Mouse (Mus musculus) embryonic stem cell, embryonic (primary cell): ENCODE results near the gene Gtf2h3.

Source experiments
- CTCF ChIA-PET, 4 experiments: fragments of 300-600 bp in 2 of 4; fragments of 350-600 bp in 2 of 4; sonication (Branson Sonifier 250); formaldehyde crosslinking; loops; one replicate each; lab custom pipeline; 2022; ENCODE audit warnings: inconsistent platforms in 2 of 4; lab: Charles Lee
- POLR2A ChIA-PET, 4 experiments: fragments of 300-600 bp in 2 of 4; fragments of 350-600 bp in 2 of 4; sonication (Branson Sonifier 250); formaldehyde crosslinking; loops; one replicate each; lab custom pipeline; 2022; ENCODE audit warnings: antibody characterized with exemption in 4 of 4, inconsistent platforms in 1 of 4; lab: Charles Lee

Gene Gtf2h3

GRCm38 (mm10) chr5:124578633-124579317 is at the start of gene Gtf2h3, which contains the start of gene Eif2b1:
Gene Gtf2h3 (plus strand): TSS chr5:124579140.
Gene Eif2b1 (minus strand): TSS chr5:124579131.
- ChIA-PET POLR2A (interaction anchor here in 2 of 4 experiments (0.5 to 2.2 kb wide), 13 partner anchors 8 to 184 kb away, joined by 3 to 9 read pairs (median 5); partner anchors contain the start of gene Rilpl1 (in 1 of the 2)), CTCF (no interaction called here)

GRCm38 (mm10) chr5:124529191-124529651 is 49.7 kb upstream of the Gtf2h3 start:
- ChIA-PET POLR2A (interaction anchor here in 2 of 4 experiments (0.5 to 2.4 kb wide), 10 partner anchors 9 to 201 kb away, joined by 3 to 12 read pairs (median 3); partner anchors contain the start of genes Kmt5a (in 2 of the 2), 2810006K23Rik (in 1 of the 2), Mphosph9 (in 1 of the 2) and Rilpl2 (in 1 of the 2)), CTCF (interaction anchor here in 2 of 4 experiments (0.6 to 1.0 kb wide), 4 partner anchors 97 to 371 kb away, joined by 3 to 4 read pairs (median 4); no protein-coding TSS in a partner anchor)

DNA sequence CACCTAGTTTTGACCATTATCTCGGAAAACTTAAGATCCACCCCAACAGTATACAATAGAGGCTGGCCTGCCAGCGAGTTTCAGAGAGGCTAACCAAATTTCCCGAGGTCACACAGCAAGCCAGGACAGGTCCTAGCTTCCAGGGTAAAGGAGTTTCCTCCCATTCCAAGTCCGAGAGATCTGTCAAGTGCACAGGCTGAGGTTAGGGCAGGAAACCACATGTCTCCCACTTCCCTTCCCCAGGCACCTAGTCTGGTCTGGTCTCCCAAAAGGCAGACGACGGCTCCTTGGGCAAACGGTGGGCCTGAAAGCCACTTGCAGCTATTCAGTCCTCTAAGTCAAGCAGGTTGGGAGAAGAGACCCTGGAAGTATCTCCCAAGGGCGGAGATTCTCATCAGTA is 49.2 kb upstream of the Gtf2h3 start:
- POLR2A ChIA-PET = interaction anchor here in 2 of 4 experiments (0.7 to 1.6 kb wide), 5 partner anchors 9 to 90 kb away, joined by 3 to 4 read pairs (median 3); partner anchors contain the start of gene Kmt5a (in 2 of the 2)
- CTCF ChIA-PET = interaction anchor here in 3 of 4 experiments (0.6 kb wide), 3 partner anchors 53 to 370 kb away, joined by 3 to 4 read pairs (median 3); no protein-coding TSS in a partner anchor

DNA sequence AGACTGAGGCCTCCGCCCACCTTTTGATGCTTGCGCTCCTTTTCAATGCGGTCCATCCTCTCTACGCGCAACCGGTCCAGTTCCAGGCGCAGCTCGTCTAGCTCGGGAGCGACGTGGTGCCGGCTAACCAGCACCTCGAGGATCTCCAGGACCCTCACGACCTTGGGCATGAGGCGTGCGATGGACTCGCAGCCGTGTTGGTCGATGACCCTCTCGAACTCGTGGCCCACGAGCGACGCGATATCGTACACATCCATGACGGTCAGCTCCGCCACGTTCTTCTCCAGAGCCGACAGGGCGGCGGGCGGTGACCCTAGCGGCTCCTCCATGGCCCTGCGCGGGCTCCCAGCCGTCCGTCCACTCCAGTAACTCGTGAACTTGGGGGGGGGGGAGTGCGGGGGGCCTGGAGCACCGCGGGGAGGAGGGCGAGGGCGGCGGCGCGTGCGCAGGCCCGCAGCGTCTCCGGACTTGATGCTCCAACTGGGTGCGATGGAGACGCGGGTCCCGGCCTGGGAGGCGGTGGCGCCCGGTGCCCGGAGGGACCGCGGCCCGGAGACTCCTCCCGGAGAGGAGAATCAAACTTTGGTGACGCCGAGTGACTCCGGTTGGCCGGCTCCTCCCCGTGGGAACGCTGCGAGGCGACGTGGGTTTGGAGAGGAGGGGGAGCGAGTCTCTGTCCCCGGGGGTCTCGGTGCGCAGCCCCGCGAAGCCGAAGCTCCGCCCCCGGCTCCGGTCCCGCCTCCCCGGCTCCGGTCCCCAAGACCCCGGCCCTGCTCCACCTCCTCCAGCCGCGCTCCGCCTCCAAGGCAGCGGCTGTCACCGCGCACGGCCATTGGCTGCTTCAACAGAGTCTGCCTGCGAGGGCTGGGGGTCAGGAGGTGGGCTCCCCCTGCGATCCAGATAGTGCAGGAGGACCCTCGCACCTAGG is 48.0 kb upstream of the Gtf2h3 start, which contains the start of gene Rilpl1:
Gene Rilpl1 (minus strand): TSS at position 737 of the 928 bp plus-strand sequence.
- CTCF ChIA-PET = interaction anchor here in 3 of 4 experiments (0.5 to 1.3 kb wide), 10 partner anchors 9 to 530 kb away, joined by 3 to 7 read pairs (median 3); partner anchors contain the start of gene Kmt5a (in 1 of the 3)
- POLR2A ChIA-PET = interaction anchor here (0.5 to 2.3 kb wide), 37 partner anchors 10 to 203 kb away, joined by 3 to 13 read pairs (median 4); partner anchors contain the start of genes 2810006K23Rik (in 2 of the 4), Ddx55 (in 2 of the 4), Kmt5a (in 2 of the 4) and Mphosph9 (in 2 of the 4)

DNA sequence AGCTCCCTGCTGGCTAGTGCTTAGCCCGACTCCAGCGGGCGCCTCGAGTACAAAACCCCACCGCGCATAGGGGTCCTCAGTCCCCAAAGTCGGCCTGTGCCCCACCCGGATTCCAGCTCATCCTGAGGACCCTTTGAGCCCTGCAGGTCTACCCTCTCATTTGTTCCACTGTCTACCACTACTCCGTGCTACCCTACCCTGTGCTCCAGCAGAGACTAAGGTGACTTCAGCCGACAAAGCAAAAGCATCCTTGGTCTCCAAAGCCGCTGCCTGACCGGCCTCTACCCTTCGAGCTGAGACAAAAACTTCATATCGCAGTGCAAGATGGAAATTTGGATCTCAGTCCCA is 47.4 kb upstream of the Gtf2h3 start:
- ChIA-PET CTCF (interaction anchor here in 2 of 4 experiments (0.6 to 1.3 kb wide), 6 partner anchors 10 to 92 kb away, joined by 3 to 4 read pairs (median 3); partner anchors contain the start of gene Kmt5a (in 1 of the 2)), POLR2A (interaction anchor here (0.6 to 2.3 kb wide), 34 partner anchors 9 to 204 kb away, joined by 3 to 13 read pairs (median 4); partner anchors contain the start of genes 2810006K23Rik (in 2 of the 4), Ddx55 (in 2 of the 4), Kmt5a (in 2 of the 4) and Mphosph9 (in 2 of the 4))

DNA sequence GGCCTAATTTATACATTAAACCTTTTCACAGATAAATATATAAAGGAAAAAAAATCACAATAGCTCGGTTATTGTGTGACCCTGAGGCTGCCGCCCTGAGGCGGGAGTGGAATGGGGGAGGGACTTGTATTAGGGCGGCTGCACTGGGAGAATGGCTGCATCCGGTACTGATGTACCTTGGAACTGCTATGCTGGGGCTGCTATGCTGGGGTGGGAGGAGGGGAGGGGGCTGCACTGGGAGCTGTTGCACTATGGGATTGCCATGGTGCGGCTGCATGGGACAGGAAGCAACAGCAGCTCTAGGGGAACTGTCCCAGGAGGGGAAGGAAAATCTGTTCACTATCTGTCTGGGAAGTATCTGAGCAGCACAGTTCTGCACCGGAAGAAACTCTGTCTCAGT is 46.5 kb upstream of the Gtf2h3 start:
- POLR2A ChIA-PET = interaction anchor here in 3 of 4 experiments (0.6 to 2.3 kb wide), 13 partner anchors 14 to 204 kb away, joined by 3 to 8 read pairs (median 5); partner anchors contain the start of genes Snrnp35 (in 2 of the 3), 2810006K23Rik (in 1 of the 3), Ddx55 (in 1 of the 3) and Mphosph9 (in 1 of the 3)
- CTCF ChIA-PET = no interaction called here

GRCm38 (mm10) chr5:124535016-124535415 is 43.9 kb upstream of the Gtf2h3 start:
- POLR2A ChIA-PET = interaction anchor here in 1 of 4 experiments (0.6 kb wide), 1 partner anchor 25 kb away, joined by 3 read pairs; no protein-coding TSS in a partner anchor
- CTCF ChIA-PET = no interaction called here

DNA sequence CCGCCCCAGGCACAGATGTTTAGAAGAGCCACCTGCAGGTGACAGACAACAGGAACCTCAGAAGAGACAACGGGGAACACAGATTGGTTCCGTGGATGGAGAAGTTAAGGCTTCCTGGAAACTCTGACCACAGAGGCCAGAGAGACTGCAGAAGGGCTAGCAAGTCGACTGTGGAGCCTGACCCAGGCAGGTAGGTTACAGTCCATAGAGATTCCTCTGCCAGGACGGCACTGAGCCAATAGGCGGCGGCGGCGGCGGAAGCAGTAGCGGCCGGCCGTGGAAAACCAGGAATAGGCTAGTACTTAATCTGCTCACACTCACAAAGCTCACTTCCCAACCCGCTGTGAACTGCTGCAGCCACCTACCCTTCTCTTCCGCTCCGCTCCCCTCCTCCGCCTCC is 42.2 kb upstream of the Gtf2h3 start:
- CTCF ChIA-PET = no interaction called here

DNA sequence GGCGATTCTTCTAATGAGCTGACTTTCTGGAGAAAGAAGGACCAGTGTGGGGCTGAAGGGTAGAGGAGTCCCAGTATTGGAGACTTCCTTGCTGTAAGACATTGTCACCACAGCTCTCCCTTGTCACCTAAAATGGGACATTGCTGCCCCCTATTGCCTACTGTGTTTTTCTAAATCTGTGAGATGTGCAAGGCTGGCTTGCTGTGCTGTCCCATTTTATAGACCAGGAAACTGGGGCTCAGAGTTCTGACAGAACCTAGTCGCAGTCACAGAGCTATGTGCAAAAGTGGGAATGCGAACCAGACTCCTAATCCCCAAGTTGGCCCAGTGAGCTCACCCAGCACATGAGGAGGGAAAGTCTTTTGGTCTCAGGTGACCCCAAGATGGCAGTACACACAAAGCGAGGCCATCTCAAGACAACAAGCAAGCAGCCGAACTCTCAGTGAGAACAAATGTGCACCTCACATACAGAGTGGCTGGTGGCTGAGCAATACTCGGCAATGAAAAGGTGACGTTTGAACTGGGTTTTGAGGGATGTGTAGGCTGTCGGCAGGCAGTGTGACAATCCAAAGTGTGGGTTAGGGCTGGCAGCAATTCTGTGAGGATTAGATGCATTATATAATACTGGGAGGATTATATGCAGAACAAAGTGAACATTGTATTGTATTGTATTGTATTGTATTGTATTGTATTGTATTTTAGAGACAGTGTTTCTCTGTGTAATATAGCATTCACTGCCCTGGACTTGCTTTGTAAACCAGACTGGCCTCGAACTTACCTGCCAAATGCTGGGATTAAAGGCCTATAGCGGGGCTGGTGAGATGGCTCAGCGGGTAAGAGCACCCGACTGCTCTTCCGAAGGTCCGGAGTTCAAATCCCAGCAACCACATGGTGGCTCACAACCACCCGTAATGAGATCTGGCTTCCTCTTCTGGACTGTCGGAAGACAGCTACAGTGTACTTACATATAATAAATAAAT is 39.8 kb upstream of the Gtf2h3 start:
- ChIA-PET CTCF (interaction anchor here (0.6 to 1.9 kb wide), 28 partner anchors 13 to 1055 kb away, joined by 3 to 20 read pairs (median 3); partner anchors contain the start of genes Kmt5a (in 2 of the 4) and Ddx55 (in 1 of the 4)), POLR2A (interaction anchor here in 2 of 4 experiments (0.7 to 1.6 kb wide), 13 partner anchors 10 to 211 kb away, joined by 3 to 12 read pairs (median 4); partner anchors contain the start of genes Kmt5a (in 2 of the 2), 2810006K23Rik (in 1 of the 2), Ddx55 (in 1 of the 2) and Mphosph9 (in 1 of the 2))

More for the DNA sequence above, 42.2 kb upstream of the Gtf2h3 start:
- POLR2A ChIA-PET = interaction anchor here in 3 of 4 experiments (0.6 to 1.6 kb wide), 4 partner anchors 15 to 193 kb away, joined by 3 to 4 read pairs (median 3); no protein-coding TSS in a partner anchor

DNA sequence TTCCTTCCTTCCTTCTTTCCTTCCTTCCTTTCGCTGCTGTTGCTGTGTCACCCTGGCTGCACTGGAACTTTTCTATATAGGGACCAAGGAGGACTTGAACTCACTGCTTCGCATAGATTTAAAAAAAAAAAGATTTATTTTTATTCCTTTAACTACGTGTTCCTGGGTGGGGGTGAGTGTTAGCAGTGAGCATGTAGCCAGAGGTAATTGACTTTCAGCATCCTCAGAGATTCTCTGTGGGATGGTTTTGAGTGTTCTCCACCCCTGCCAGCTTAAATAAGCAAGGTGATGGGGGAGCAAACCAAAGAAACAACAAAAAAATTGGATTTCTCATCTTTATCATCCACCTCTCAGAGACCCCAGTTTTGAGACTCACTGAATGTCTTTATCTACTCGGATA is 39.0 kb upstream of the Gtf2h3 start:
- POLR2A ChIA-PET = interaction anchor here in 1 of 4 experiments (1.0 kb wide), 1 partner anchor 39 kb away, joined by 3 read pairs; no protein-coding TSS in a partner anchor
- CTCF ChIA-PET = interaction anchor here in 1 of 4 experiments (1.9 kb wide), 1 partner anchor 107 kb away, joined by 20 read pairs; no protein-coding TSS in a partner anchor

GRCm38 (mm10) chr5:124540383-124540786 is 38.6 kb upstream of the Gtf2h3 start, which contains the start of gene Tmed2:
Gene Tmed2 (plus strand): TSS chr5:124540695.
- POLR2A ChIA-PET = interaction anchor here in 3 of 4 experiments (0.6 to 1.3 kb wide), 12 partner anchors 9 to 610 kb away, joined by 3 to 7 read pairs (median 3); partner anchors contain the start of genes Rilpl1 (in 2 of the 3), 2810006K23Rik (in 1 of the 3), Ccdc62 (in 1 of the 3) and Ddx55 (in 1 of the 3)
- CTCF ChIA-PET = interaction anchor here in 1 of 4 experiments (0.6 to 1.0 kb wide), 3 partner anchors 108 to 730 kb away, joined by 3 to 4 read pairs (median 4); no protein-coding TSS in a partner anchor

DNA sequence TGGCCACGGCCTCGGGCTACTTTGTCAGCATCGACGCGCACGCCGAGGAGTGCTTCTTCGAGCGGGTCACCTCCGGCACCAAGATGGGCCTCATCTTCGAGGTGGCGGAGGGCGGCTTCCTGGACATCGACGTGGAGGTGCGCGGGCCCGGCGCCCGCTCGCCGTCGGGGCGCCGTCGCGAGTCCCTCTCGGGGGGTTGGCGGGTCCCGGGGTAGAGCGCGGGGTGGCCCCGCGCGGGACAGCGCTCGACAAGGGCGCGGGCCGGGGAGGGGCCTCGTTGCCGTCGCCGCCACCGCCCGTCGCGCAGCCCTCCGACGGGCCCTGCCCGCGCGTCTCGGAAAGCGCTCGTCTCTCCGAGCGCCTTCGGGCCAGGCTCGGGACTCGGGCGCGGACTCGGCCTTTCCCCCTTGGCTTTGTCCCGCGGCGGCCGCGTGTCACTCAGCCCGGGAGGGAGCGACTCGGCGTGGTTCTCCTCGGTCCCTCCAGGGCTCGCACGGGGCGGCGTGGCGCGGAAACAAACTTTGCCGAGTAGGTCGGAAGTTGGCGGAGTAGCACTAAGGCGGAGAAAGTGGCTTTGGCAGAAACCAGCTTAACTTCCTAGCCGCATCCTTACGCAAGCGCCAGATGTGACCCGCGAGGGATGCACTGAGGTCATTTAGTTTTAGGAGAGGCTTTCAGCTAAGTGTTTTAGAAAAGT is 37.9 kb upstream of the Gtf2h3 start:
- POLR2A ChIA-PET = interaction anchor here (0.6 to 1.3 kb wide), 18 partner anchors 10 to 611 kb away, joined by 3 to 7 read pairs (median 3); partner anchors contain the start of genes Rilpl1 (in 3 of the 4), 2810006K23Rik (in 1 of the 4), Ccdc62 (in 1 of the 4) and Ddx55 (in 1 of the 4)
- CTCF ChIA-PET = interaction anchor here in 1 of 4 experiments (0.6 to 1.0 kb wide), 4 partner anchors 109 to 729 kb away, joined by 3 to 5 read pairs (median 4); no protein-coding TSS in a partner anchor

DNA sequence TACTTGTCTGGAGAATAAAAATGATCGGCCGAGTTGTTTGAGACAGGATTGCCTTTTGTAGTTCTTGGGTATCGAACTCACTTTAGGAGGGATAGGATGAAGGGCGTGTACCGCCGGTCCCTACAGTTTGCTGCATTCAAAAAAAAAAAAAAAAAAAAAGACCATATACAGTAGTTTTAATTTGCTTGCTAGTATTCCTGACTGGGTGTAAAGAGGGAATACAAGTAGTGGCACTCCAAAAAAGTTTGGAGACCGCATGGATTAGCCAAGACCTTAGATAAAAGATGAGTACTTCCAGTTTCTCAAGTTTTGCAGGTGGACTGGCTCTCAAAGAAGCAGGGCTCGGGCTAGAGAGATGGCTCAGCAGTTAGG is 37.4 kb upstream of the Gtf2h3 start:
- ChIA-PET POLR2A (interaction anchor here (0.7 to 1.3 kb wide), 11 partner anchors 10 to 275 kb away, joined by 3 to 5 read pairs (median 3); partner anchors contain the start of gene Rilpl1 (in 2 of the 4)), CTCF (interaction anchor here in 1 of 4 experiments (0.6 kb wide), 1 partner anchor 510 kb away, joined by 5 read pairs; no protein-coding TSS in a partner anchor)

GRCm38 (mm10) chr5:124550737-124551136 is 28.2 kb upstream of the Gtf2h3 start:
- POLR2A ChIA-PET = interaction anchor here in 1 of 4 experiments (0.5 kb wide), 1 partner anchor 20 kb away, joined by 5 read pairs; the partner anchor contains the start of gene Rilpl1
- CTCF ChIA-PET = interaction anchor here in 2 of 4 experiments (0.7 kb wide), 2 partner anchors 9 to 592 kb away, joined by 3 to 4 read pairs; no protein-coding TSS in a partner anchor
